Mouse (Mus musculus): ENCODE measurements around the gene Sfxn2. TPM values are rescaled to one million over a fixed set of nuclear protein-coding genes. Genes with fewer than 3 reads are reported as not detected.
A peak's percentile ranks its signal among the peaks of the same experiment; 100 is the strongest.

Gene Sfxn2
- polyA plus RNA-seq, 1 experiment from 2014 or later, result 8.8 TPM

- H3K4me3 ChIP-seq, result no peak overlapping the region
- no peaks in the 10 kb centered on the region for H3K36me3 ChIP-seq
- ATAC-seq (replicated peaks; ENCODE audit: insufficient number of reproducible peaks, insufficient read depth, low FRiP score, low read depth), result no peak
- no peaks in the 10 kb centered on the region for H3K27me3 ChIP-seq
- H3K27ac ChIP-seq, result peak overlapping the region; percentile 98
- H3K4me1 ChIP-seq (replicated peaks), result peaks cover 80% of the 10 kb centered on the region
- peak overlapping the region; percentile 69 for H3K4me2 ChIP-seq
- WGBS, result 28% methylated on average over 8 of the region's 8 CpGs
- 0 out of 2 replicates have a peak overlapping the region, but pooled peaks have one; percentile 20 for H3K9ac ChIP-seq
- no peaks in the 10 kb centered on the region for H3K9me3 ChIP-seq (replicated peaks)
These were observed 42.6 kb upstream of the Sfxn2 start for GRCm38 (mm10) chr19:46530449-46530990.

- 18% methylated on average over 16 of the region's 16 CpGs for WGBS
- Histone ChIP-seq H3K4me2 (peak overlapping the region; percentile 69), H3K4me1 (replicated peaks) (peaks cover 72% of the 10 kb centered on the region), H3K36me3 (no peaks in the 10 kb centered on the region), H3K9ac (no peak overlapping the region), H3K27ac (peak overlapping the region; percentile 98), H3K9me3 (replicated peaks) (no peaks in the 10 kb centered on the region), H3K27me3 (no peaks in the 10 kb centered on the region), H3K4me3 (no peak overlapping the region)
- ATAC-seq (replicated peaks; ENCODE audit: insufficient number of reproducible peaks, insufficient read depth, low FRiP score, low read depth), result no peak
These were observed 41.8 kb upstream of the Sfxn2 start for GRCm38 (mm10) chr19:46531071-46532030.

GRCm38 (mm10) chr19:46532031-46532688, 41.0 kb upstream of the Sfxn2 start:
- Histone ChIP-seq H3K9me3 (replicated peaks) (no peaks in the 10 kb centered on the region), H3K36me3 (no peaks in the 10 kb centered on the region), H3K4me2 (peak overlapping the region; percentile 69), H3K4me1 (replicated peaks) (peaks cover 65% of the 10 kb centered on the region), H3K27me3 (no peaks in the 10 kb centered on the region), H3K27ac (peak overlapping the region; percentile 98), H3K9ac (no peak overlapping the region), H3K4me3 (no peak overlapping the region)
- peak; percentile 38; the same call in 1 of the 2 replicates for ATAC-seq (replicated peaks; ENCODE audit: insufficient number of reproducible peaks, insufficient read depth, low FRiP score, low read depth)
- WGBS, result 11% methylated on average over 10 of the region's 10 CpGs

DNA sequence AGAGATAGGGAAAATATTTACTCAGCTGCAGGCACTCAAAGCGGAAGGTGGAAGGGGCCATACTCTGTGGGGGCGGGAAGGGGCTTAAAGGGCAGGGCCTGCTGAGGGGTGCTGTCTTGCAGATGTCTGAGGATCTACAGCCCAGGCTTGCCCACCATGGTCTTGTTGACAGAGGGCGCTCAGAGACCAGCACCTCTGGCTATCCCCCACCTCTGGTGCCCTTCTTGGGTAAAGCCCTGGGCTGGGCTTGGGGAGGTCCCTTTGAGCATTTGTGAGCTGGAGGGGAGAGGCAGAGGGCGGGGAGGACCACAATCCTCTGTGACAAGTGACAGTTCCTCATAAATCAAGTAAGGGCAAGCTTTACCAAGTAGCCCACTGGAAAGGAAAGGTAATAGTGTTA, 40.1 kb upstream of the Sfxn2 start:
- H3K4me2 ChIP-seq, result no peak overlapping the region
- H3K9ac ChIP-seq, result no peak overlapping the region
- peaks cover 56% of the 10 kb centered on the region for H3K4me1 ChIP-seq (replicated peaks)
- peak overlapping the region; percentile 98 for H3K27ac ChIP-seq
- H3K4me3 ChIP-seq, result no peak overlapping the region
- no peaks in the 10 kb centered on the region for H3K36me3 ChIP-seq
- WGBS, result 49% methylated on average over 4 of the region's 4 CpGs
- no peaks in the 10 kb centered on the region for H3K27me3 ChIP-seq
- no peak for ATAC-seq (replicated peaks; ENCODE audit: insufficient number of reproducible peaks, insufficient read depth, low FRiP score, low read depth)
- no peaks in the 10 kb centered on the region for H3K9me3 ChIP-seq (replicated peaks)

DNA sequence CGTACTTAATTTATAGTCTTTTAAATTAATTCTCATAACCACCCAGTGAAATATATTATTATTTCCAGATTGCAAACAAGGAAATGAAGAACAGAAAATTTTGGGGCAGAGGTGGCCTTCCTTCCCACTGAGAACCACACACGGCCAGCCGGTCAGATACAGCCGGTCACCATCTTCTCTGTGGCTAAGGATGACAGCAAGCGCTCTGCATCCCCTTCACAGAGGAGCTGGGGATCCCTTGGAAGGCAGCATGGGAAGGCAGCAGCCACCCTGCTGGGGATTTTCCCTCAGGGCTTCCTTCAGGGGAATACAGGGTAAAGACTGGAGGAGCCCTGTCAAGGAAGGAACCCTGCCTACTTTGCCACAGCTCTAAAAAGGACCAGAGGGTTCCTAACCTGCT, 39.6 kb upstream of the Sfxn2 start:
- no peaks in the 10 kb centered on the region for H3K9me3 ChIP-seq (replicated peaks)
- 85% methylated on average over 5 of the region's 5 CpGs for WGBS
- no peak overlapping the region for H3K4me2 ChIP-seq
- no peak overlapping the region for H3K9ac ChIP-seq
- peaks cover 51% of the 10 kb centered on the region for H3K4me1 ChIP-seq (replicated peaks)
- no peak for ATAC-seq (replicated peaks; ENCODE audit: insufficient number of reproducible peaks, insufficient read depth, low FRiP score, low read depth)
- H3K4me3 ChIP-seq, result no peak overlapping the region
- no peaks in the 10 kb centered on the region for H3K36me3 ChIP-seq
- no peaks in the 10 kb centered on the region for H3K27me3 ChIP-seq
- H3K27ac ChIP-seq, result peak overlapping the region; percentile 98; the same call in 1 of the 2 replicates

DNA sequence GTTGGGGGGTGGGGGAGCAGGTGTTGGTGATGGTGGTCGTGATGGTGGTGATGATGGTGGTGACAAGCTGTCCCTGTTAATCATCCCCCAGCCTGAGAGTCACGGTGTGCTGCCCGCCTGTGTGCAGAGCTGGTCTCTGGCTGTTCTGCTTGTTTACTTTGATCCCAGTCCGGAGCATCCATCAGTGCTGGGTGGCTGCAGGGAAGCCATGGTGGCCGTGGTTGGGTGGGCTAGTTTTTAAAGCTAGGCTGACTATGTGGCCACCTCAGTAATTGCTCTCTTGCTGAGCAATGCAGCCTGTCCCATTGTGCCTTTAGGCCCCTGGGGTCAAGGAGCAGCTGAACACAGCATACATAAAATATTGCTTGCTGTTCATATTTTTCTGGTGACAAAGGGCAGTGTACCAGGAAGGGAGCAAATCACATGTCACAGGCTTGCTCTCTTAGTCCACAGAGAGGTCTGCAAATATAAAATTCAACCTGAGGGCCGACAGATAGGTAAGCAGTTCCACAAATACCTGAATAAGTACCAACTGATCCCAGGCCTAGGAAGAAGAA, 38.5 kb upstream of the Sfxn2 start:
- H3K9ac ChIP-seq, result no peak overlapping the region
- no peaks in the 10 kb centered on the region for H3K27me3 ChIP-seq
- no peak for ATAC-seq (replicated peaks; ENCODE audit: insufficient number of reproducible peaks, insufficient read depth, low FRiP score, low read depth)
- WGBS, result 51% methylated on average over 6 of the region's 6 CpGs
- H3K36me3 ChIP-seq, result no peaks in the 10 kb centered on the region
- no peak overlapping the region for H3K4me2 ChIP-seq
- no peaks in the 10 kb centered on the region for H3K9me3 ChIP-seq (replicated peaks)
- peaks cover 40% of the 10 kb centered on the region for H3K4me1 ChIP-seq (replicated peaks)
- no peak overlapping the region for H3K4me3 ChIP-seq
- no peak overlapping the region for H3K27ac ChIP-seq

DNA sequence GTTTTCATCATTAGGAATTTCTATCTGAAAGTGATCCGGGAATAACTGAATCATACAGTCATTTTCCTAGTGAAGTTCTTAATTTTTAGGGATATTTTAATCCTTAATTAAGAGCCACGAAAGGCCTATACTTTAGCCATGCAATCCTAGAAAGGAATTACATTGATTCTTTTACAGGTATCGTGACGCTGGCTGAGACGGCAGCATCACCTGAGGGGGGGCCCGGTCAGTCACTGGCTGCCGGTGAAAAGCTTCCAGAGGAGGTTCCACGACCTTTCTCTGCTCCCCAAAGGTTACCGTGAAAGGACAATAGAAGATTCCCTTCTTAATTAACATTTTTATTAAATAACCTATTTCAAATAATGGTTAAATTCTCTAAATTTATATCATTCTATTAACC, 35.8 kb upstream of the Sfxn2 start:
- WGBS, result 94% methylated on average over 9 of the region's 9 CpGs

GRCm38 (mm10) chr19:46538213-46538612, 35.0 kb upstream of the Sfxn2 start:
- Histone ChIP-seq H3K4me1 (replicated peaks) (peaks cover 4% of the 10 kb centered on the region), H3K27ac (no peak overlapping the region), H3K36me3 (peaks cover 13% of the 10 kb centered on the region; the same call in 1 of the 2 replicates), H3K4me2 (no peak overlapping the region), H3K4me3 (no peak overlapping the region), H3K27me3 (no peaks in the 10 kb centered on the region), H3K9ac (no peak overlapping the region), H3K9me3 (replicated peaks) (no peaks in the 10 kb centered on the region)
- ATAC-seq (replicated peaks; ENCODE audit: insufficient number of reproducible peaks, insufficient read depth, low FRiP score, low read depth), result no peak
- 81% methylated on average over 6 of the region's 6 CpGs for WGBS

More for the DNA sequence above, 35.8 kb upstream of the Sfxn2 start:
- Histone ChIP-seq H3K36me3 (peaks cover 13% of the 10 kb centered on the region; the same call in 1 of the 2 replicates), H3K9ac (no peak overlapping the region), H3K4me1 (replicated peaks) (peaks cover 13% of the 10 kb centered on the region), H3K9me3 (replicated peaks) (no peaks in the 10 kb centered on the region), H3K27ac (no peak overlapping the region), H3K4me3 (no peak overlapping the region), H3K4me2 (no peak overlapping the region), H3K27me3 (no peaks in the 10 kb centered on the region)
- no peak for ATAC-seq (replicated peaks; ENCODE audit: insufficient number of reproducible peaks, insufficient read depth, low FRiP score, low read depth)

DNA sequence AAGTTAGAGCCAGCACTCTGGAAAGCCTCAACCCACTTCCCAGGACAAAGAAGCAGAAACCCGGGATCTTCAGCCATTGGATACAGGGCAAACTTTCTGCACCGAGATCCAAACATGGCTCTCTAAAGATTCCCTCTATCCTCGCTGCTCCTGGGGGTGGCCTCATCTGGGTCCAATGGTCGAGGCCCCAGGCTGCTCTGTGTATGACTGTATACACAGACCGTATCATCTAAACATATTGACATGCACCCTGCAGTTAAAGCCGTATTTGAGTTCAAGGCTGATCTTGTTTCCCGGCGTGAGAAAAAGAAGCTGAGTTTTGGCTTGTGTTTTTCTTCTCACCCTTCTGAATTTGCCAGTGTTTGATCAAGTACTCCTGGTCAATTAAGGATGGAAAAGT, 30.4 kb upstream of the Sfxn2 start:
- Histone ChIP-seq H3K9ac (no peak overlapping the region), H3K4me3 (no peak overlapping the region), H3K4me1 (replicated peaks) (no peaks in the 10 kb centered on the region), H3K27ac (no peak overlapping the region), H3K9me3 (replicated peaks) (no peaks in the 10 kb centered on the region), H3K36me3 (peaks cover 13% of the 10 kb centered on the region; the same call in 1 of the 2 replicates), H3K4me2 (no peak overlapping the region), H3K27me3 (no peaks in the 10 kb centered on the region)
- WGBS, result 85% methylated on average over 8 of the region's 8 CpGs
- ATAC-seq (replicated peaks; ENCODE audit: insufficient number of reproducible peaks, insufficient read depth, low FRiP score, low read depth), result no peak

DNA sequence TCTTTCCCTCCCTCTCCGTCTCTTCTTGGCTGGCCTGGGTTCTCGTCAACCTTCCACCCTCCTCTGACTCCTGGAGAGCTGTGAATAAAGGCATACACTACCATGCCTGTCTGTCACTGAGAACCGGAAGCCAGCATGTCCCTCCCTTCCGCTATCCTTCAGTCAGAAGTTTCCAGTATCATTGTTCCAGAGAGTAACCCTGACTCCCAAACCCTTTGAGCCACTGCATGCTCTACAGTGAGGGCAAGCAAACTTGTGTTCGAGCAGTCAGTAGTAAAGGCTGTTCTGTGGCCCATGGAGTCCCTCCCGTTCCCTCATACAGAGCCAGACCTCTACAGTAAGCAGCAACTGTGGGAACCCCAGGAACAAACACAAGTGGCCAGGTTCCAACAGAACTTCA, 25.6 kb upstream of the Sfxn2 start:
- no peak overlapping the region for H3K4me3 ChIP-seq
- 0 out of 2 replicates have a peak, but pooled peaks have one; percentile 60 for ATAC-seq (replicated peaks; ENCODE audit: insufficient number of reproducible peaks, insufficient read depth, low FRiP score, low read depth)
- 72% methylated on average over 6 of the region's 6 CpGs for WGBS
- no peak overlapping the region for H3K9ac ChIP-seq
- H3K36me3 ChIP-seq, result peaks cover 20% of the 10 kb centered on the region
- H3K4me2 ChIP-seq, result no peak overlapping the region
- no peaks in the 10 kb centered on the region for H3K9me3 ChIP-seq (replicated peaks)
- H3K4me1 ChIP-seq (replicated peaks), result no peaks in the 10 kb centered on the region
- H3K27me3 ChIP-seq, result no peaks in the 10 kb centered on the region
- H3K27ac ChIP-seq, result no peak overlapping the region

DNA sequence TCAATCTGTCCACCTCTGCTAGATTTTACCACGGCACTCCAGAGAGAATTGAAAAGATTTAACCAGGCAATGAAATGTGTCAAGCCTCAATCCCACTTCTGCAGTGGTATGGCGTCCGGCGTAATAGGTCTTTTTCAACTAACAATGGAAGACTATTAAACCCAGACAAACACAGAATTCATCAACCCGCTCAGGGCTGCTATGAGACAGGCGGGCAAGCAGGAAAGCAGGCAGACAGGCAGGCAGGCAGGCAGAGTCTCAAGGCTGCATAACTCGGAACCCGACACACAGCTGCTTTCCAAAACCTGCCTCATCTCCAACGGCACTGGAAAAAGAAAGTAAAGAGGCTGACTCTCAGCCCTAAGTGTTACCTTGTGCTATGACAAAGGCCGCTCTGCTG, 25.1 kb upstream of the Sfxn2 start:
- no peaks in the 10 kb centered on the region for H3K27me3 ChIP-seq
- no peak overlapping the region for H3K9ac ChIP-seq
- no peak overlapping the region for H3K27ac ChIP-seq
- H3K4me1 ChIP-seq (replicated peaks), result no peaks in the 10 kb centered on the region
- no peaks in the 10 kb centered on the region for H3K9me3 ChIP-seq (replicated peaks)
- H3K36me3 ChIP-seq, result peaks cover 20% of the 10 kb centered on the region
- H3K4me3 ChIP-seq, result no peak overlapping the region
- no peak overlapping the region for H3K4me2 ChIP-seq
- ATAC-seq (replicated peaks; ENCODE audit: insufficient number of reproducible peaks, insufficient read depth, low FRiP score, low read depth), result no peak
- 74% methylated on average over 10 of the region's 10 CpGs for whole genome bisulfite sequencing
